Mouse (Mus musculus) kidney, postnatal 14 days (tissue): ENCODE measurements at regions not wholly inside any gene's neighbourhood (a gene's known extent, or its start where the extent isn't known, plus 50 kb on each side); places are given as distances from the start of the nearest gene placed in this dataset.

ENCODE experiments used
- DNase-seq: peaks from one replicate; pipeline ENCODE4 v3.0.0; 2022; ENCODE audit warnings: mixed read lengths

DNA sequence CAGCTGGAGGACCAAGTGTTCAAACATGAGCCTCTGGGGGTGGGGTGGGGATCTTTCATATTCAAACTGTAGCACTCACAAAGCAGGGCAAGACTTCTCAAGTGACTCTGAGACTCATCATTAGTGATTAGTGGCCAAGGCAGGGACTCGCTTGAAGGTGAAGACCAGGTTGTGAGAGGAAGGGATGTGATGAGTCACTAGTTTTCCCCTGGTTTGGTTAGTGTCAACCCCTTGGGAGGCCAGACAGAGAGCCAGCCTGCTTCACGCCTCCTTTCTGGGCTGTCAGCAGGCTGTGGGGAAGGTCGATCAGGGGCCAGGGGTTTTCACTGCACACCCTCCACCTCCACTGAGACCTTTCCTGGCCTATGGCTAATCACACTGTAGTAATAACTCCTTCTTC, 65.2 kb downstream of the Slc30a10 start:
- DNase-seq, result no peak

GRCm38 (mm10) chr1:185524020-185524419, 69.4 kb downstream of the Slc30a10 start:
- DNase-seq, result no peak

- no peak for DNase-seq
Measured at GRCm38 (mm10) chr1:185533471-185533870, 78.8 kb downstream of the Slc30a10 start.

DNA sequence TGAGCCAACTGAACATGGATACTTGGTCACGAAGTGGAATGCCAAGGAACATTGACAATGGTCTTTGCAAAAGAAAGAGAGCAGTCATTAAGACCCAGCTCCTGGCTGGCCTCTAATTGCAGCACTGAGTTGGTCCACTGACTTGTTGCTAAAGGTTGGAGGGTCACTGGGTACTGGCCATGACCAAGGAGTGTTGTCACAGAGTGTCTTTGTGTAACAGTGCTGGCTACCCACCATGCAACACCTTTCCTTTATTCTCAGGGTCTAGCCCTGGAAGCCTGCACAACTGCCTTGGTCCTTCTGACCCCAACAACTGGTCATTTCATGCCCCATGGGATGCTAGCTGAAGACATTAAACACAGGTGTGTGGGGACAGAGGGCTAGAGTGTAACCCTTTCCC, 79.5 kb downstream of the Slc30a10 start:
- DNase-seq, result no peak

- no peak for DNase-seq
Measured at GRCm38 (mm10) chr1:185535321-185535720, 80.7 kb downstream of the Slc30a10 start.

DNA sequence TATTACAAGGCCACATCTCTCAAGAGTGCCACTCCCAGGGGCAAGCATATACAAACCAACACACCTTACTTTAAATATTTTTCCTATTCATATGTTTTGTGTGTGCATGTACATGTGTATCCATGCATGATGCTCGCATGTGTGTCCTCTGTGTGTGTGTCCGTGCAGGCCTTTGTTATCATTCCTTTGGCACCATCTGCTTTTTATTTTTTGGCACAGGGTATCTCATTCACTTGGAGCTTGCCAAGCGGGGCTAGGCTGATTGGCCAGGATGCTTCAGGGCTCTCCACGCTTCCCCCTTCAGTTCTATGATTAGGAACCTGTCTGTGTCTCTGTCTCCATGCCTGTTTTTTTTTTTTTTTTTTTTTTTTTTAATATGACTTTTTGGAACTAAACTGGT, 82.6 kb downstream of the Slc30a10 start:
- no peak for DNase-seq

DNA sequence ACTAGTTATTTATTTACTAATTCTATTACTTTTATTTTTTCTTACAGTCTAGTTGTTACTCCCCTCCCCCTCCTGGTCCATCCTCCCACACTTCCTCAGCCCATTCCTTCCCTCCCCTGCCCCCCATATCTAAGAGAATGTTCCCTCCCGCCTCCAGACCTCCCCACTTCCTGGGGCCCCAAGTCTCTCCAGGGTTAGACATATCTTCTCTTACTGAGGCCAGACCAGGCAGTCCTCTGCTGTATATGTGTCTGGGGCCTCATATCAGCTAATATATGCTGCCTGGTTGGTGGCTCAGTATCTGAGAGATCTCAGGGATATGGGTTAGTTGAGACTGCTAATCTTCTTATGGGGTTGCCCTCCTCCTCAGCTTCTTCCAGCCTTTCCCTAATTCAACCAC, 84.8 kb downstream of the Slc30a10 start:
- no peak for DNase-seq

DNA sequence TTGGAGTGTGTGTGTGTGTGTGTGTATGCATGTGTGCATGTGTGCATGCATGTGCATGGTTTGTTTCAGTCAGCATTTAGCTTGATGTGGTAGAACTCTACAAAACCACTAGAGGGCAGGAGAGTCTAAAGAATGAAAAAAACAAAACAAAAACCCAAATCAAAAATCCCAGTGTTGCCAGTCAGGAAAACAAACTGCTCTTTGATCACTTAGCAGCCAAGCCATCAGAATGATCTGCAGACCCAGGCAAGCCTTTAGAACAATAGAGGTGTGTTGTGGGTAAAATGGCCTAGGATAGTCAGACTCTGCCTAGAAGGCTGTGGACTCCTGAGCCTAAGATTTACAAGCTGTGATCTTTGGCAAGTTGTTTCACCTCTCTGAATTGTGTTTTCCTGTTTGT, 91.7 kb downstream of the Slc30a10 start:
- DNase-seq, result peak; percentile 4

- DNase-seq, result no peak
Measured at GRCm38 (mm10) chr1:185572761-185573530, 118.3 kb downstream of the Slc30a10 start.

DNA sequence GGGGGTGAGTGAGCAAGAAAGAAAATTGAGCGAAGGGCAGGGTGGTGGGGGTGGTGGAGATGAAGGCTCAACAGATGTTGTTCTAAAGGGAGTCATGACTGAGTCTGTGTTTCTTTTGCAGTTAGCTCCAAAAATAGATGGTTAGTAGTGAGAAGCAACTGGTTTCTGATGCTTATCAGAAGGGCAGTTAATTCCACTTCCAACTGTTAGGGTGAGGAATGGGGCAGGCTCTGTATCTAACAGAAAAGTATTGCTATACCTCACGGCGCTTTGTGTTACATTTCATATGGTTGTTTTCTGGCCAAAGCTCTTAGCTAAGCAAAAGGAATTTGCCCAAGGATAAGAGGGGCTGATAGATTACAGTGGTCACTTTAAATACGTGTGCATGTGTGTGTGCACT, 120.3 kb downstream of the Slc30a10 start:
- DNase-seq, result no peak

DNA sequence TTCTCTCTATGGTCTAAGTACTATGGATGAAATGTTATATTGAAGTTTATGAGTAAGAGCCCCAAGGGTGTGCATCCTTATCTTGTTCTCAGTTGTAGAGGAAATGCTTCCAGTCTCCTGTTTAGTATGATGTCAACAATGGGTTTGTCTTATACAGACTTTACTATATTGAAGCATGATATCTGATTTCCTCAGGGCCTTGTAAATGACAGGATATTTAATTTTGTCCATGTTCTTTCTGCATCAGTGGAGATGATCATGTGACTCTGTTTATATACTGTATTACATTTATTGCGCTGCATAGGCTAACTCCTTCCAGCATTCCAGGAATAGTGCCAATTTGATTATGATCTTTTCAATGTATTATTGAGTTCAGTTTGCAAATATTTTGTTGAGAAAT, 125.2 kb downstream of the Slc30a10 start:
- no peak for DNase-seq

GRCm38 (mm10) chr1:185585191-185585870, 130.7 kb downstream of the Slc30a10 start:
- DNase-seq, result no peak

GRCm38 (mm10) chr1:185587671-185588347, 133.2 kb downstream of the Slc30a10 start:
- DNase-seq, result peak; percentile 36

DNA sequence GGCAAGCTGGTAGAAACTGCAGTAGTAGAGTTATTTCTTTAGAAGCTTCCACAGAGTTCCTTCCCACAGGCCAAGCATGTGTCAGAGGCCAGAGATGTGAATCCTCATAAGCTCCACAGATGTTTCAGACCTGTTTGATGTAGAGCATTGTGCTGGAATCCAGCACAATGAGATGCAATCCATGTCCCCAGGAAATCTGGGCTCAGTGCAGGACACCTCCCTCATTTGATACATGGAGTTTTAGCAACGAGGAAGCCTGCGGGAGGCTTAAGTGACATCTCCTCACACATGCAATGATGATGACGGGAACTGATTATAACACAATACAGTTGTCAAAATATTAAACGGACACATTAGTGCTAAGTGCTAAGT, 133.7 kb downstream of the Slc30a10 start:
- no peak for DNase-seq

DNA sequence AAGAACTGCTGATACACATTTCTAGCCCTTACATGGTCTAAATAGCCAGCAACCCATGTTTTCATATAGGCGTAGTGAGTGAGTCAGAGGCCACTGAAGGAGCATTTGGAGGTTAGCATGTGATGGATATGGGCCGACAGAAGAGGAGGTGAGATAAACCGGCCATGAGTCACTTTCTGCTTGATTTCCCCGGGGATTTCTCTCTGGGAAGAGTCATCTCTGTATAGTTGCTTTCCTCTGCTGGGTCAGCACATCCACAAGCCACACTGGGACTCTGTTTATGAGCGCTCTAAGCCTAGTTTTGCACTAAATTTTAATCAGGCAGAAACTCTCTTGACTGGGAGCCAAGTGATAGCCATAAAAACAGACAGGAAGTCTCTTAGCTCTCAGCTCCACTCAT, 142.2 kb downstream of the Slc30a10 start:
- no peak for DNase-seq

GRCm38 (mm10) chr1:185598514-185598913, 143.9 kb downstream of the Slc30a10 start:
- DNase-seq, result no peak

DNA sequence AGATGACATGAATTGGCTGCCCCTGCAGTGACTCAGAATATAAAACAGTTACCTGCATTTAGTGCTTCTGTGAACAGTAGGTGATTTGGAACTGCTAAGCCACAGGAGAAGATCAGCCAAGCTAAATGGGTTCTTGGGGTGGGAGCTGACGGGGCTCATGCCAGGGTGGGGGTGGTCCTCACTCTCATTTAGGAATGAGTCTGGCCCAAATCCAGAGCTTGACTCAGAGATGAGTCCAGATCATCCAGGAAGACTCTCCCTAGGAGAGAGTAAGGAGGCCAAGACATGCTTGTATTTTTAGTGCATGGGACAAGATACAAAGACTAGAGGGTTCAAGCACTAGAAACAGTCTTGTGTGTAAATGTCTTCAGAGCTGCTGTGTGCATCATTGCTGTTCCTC, 146.5 kb downstream of the Slc30a10 start:
- no peak for DNase-seq

GRCm38 (mm10) chr1:185605996-185606395, 151.3 kb downstream of the Slc30a10 start:
- no peak for DNase-seq

- DNase-seq, result no peak
Measured at GRCm38 (mm10) chr1:185607611-185608010, 153.0 kb downstream of the Slc30a10 start.

DNA sequence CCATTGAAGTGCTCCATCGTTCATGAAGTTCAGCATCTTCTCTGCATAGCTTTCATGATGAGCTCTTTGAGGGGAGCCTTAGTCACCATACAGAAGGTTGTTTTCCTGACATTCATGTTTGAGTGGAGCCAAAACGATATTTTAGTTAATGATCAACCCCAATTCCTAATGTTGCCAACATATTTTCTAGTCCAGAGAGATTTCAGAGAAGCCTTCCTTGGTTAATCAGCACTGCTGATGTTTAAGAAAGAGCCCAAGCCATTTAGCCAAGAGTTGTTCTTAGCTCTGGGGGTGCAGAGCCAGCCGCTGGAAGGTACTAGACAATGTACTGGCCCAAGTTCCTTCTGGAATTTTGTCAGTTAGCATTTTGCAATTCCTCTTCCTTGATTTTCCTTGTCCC, 153.8 kb downstream of the Slc30a10 start:
- DNase-seq, result no peak

DNA sequence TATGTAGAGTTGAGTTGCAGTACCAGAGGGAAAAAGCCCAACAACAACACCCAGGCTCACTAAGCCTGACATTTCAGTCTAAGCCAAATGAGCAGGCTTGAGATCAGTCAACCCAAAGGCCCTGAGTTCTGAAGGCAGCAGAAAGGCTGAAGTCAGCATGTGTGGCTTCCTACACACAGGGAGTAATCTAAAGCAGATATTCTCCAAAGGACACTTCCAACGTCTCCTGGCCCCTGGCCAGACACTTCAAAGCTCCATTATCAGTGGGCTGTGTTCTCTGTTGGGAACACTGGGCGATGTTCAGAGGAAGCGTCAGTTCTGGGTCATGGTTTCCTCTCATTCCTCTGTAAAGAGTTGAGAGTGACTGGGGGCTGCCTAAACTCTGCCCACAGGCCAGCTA, 155.9 kb downstream of the Slc30a10 start:
- peak; percentile 24 for DNase-seq

DNA sequence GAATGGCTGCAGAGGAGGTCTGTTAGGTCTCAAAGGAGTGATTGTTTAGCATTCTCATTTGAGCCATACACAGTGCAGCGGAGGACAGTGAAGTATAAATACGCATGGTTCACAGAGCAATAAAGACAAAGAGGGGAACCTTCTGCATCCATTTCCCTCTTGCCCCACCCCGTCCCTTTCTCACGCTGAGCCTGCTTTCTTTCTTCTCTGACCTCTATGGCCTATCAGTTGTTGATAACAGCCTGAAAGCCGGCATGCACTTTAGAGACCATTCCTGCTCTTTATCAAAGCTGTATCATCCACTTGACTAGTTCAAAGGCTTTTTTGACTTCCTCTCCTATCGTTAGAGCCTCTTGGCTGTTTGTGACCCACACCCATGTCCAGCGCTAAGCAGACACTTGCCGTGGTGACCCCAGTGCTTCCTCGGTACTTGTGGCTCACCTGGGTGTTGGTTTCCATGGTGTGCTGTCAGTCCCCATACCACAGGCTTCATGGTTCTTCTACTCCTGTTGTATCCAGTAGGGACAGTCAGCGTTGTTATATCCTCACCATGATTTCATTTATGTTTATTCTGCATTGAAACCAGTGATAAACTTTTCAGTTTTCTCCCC, 161.3 kb downstream of the Slc30a10 start:
- DNase-seq, result no peak

DNA sequence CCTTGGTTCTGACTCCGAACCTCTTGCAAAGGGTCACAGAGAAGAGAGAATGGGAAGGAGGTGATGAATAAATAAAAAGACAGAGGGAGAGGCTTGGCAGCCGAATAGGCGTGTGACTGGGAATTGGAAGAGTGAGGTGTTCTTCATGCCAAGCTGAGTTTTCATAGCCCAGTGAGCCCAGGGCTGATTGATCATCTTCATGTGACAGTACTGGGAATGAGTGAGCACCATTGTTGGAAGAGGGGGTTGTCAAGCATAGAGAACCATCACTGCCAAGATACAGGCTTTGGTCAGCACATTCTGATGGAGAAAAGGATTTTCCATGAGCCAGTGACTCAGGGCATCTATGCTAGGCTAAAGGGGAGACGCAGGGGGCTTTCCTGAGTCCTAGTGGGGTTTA, 163.0 kb downstream of the Slc30a10 start:
- no peak for DNase-seq

GRCm38 (mm10) chr1:185619011-185619410, 164.4 kb downstream of the Slc30a10 start:
- DNase-seq, result peak; percentile 6
